Mouse (Mus musculus): ENCODE data around the gene Tulp2.

DNA sequence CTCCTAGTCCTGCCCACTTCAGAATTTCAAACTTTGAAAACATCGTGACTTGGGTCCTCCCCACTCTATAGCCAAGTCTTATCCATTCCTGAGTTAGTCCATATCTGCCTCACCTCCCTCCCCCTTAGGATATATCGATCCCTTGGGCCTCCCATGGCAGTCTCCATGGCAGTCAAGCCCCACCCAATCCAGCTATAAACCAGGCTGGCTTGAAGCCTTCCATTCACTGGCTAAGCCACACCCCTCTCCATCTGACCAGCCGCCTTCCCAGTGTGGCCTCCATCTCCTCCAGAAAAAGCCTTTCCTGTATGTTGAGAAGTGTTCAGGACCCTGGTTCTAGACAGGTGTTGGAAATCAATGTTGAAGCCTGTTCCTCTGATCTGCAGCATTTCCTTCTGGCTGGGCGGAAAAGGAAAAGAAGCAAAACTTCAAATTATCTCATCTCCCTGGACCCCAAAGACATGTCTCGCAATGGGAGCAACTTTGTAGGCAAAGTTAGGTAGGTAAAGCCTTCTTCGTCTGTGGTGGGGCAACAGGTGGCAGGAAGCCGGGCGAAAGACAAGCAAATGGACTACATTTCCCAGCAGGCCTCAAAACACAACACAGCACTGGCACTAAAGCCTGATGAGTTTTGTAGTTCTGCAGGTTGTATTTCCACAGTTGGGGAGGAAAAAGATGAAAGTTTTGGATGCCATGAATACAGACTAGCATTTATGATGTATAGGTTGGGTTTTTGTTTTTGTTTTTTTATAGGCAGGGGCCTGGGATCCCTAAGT, 37.9 kb downstream of the Tulp2 start:
- TF ChIP-seq CTCF (IDR thresholded peaks at IDR 0.05; ENCODE audit: insufficient read depth, low read length), result no peak
- no peak for TF ChIP-seq POLR2A (IDR thresholded peaks at IDR 0.05; ENCODE audit: borderline replicate concordance, extremely low read depth, low read depth, low read length)
